Mouse (Mus musculus): ENCODE measurements around the gene Gpr15. TPM values are rescaled to one million over a fixed set of nuclear protein-coding genes. Genes with fewer than 3 reads are reported as not detected.

Gene Gpr15
- total RNA-seq, 2 experiments from 2014 or later: not detected

DNA sequence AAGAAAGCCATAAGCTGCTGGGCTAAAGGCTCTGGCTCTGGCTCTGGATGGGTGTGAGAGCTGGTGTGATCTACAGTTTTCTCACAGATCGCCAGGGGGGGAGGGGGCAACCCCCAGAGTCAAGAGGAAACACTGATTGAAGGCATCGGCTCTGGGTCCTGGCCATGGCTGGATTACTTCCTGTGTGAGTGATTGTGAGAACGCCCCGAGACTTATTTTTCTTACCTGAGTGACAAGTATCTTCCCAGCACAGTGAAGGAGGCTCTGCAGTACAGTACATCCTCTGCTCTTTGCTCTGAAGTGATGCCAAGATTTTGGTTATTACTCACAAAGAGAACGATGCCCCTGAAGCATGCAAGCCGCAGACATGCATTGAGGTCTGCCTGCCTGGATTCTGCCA is 17.1 kb downstream of the Gpr15 start:
- no peak for DNase-seq

DNA sequence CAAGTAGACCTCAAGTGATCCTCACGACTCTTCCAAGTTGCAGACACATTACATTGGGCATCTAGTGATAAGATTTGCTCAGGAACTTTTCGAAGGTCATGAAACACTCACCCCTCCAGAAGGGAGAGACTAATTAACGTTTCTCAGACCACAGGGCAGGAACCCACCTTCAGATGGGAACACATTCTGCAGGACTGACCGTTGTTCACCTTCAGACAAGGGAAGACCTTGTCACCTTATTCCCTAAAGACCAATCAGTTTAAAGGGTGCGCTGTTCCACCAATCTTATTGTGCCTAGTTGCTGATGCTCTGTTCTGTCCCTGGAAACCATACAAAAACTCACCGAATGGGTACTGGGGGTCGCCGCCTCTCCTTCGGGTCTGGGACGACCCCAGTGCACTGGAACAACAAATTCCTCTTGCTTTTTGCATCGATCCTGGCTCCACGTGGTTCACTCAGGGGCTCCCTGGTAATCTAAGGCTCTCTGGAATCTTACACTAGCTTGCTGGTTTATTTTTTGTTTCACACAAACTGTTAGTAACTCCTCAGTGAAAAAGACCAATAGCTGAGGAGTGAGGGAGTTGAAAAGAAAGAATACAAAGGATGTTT is 17.9 kb downstream of the Gpr15 start:
- DNase-seq: no peak

DNA sequence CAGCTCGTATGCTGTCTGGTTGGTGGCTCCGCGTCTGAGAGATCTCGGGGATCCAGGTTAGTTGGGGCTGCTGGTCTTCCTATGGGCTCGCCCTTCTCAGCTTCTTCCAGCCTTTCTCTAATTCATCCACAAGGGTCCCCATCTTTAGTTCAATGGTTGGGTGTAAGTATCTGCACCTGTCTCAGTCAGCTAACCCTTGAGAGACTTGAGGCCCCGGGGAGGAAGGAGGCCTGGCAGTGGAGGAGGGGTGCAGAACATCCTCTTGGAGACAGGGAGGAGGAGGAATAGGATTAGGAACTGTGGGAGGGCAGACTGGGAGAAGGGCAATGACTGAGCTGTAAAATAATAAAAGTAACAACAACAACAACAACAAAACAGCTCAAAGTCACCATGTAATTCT is 18.7 kb downstream of the Gpr15 start:
- DNase-seq: no peak

GRCm38 (mm10) chr16:58697261-58697660 is 21.6 kb downstream of the Gpr15 start:
- no peak for DNase-seq

DNA sequence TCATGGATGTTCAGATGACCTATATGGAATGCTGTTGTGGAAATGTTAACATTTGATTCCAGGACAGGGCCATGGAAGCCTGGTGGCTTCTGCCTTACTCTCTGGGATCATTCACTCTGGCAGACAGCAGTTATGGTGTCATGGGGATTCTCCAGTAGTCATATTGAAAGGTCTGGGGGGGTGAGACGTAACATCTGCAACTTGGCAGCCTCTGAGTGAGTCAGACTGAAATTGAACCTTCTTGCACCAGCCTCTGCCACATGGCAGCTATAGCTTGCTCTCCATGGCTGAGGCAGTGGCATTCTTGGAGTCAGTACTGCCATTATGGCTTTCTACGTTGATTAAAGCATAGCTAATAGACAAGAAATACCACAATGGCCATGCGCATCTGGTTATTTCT is 22.1 kb downstream of the Gpr15 start:
- no peak for DNase-seq

DNA sequence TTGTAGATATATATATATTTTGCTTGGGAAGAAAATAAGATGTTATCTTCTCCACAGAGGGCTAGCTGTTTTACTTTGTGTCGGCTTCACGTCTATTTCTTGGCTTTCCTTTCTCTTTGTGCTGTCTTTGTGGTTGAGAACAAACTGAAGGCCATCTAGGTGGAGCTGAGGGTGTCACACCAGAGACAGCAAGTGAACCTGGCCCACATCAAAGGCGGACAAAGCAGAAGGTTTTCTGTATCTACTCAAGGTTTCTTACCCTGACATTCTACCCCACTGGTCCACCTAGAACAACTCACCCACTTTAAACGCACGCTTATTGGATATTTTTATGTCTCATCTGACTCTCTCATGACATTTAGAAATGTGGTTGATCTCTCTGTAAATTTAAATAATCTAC is 24.8 kb downstream of the Gpr15 start:
- no peak for DNase-seq

- no peak for DNase-seq
Measured at GRCm38 (mm10) chr16:58690322-58690732, 28.5 kb downstream of the Gpr15 start.

GRCm38 (mm10) chr16:58689555-58690169 is 29.2 kb downstream of the Gpr15 start:
- no peak for DNase-seq

- DNase-seq: no peak
Measured at GRCm38 (mm10) chr16:58688534-58688933, 30.3 kb downstream of the Gpr15 start.

GRCm38 (mm10) chr16:58685548-58686537 is 33.0 kb downstream of the Gpr15 start:
- DNase-seq: no peak

DNA sequence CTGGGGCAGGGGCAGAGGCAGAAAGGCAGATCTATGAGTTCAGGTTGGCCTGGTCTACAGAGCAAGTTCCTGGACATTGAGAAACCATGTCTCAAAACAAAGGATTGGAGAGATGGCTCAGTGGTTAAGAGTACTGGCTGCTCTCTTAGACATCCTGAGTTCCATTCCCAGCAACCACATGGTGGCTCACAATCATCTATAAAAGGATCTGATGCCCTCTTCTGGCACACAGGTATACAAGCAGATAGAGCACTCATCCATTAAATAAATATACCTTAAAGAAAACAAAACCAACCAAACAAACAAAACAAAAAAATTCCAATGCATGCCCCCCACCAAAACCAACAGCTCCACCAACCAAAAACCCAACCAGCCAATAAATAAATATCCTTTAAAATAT is 34.3 kb downstream of the Gpr15 start:
- DNase-seq: no peak

DNA sequence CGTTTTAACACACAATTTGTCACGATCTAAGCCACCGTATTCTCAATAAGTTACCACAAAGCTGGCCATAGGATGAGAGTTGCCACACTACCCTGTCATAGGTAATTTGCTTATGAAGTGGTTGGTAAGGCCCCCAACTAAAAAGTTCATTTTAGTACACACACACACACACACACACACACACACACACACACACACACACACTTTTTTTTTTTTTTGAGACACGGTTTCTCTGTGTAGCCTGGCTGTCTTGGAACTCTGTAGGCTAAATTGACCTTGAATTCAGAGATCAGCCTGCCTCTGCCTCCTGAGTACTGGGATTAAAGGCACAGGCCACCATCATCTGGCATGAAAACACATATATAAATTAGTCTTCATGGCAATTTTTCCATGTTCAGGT is 35.0 kb downstream of the Gpr15 start:
- DNase-seq: no peak

DNA sequence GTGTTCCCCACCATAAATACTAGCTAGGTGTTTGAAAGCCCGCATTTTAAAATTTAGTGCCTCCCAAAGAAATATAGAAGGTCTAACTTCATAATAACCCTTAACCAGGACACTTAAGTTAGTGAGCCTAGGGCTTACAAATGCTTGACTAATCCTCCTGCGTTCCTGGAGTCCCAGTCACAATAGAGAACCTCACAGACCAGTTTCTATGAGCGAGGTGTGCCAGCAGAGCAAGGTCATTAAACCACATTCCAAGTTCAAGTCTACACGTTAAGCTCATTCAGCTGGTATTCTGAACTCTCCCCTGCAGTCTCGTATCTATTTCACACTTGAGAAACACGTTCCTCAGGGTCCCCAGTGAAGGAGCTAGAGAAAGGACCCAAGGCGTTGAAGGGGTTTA is 36.0 kb downstream of the Gpr15 start:
- DNase-seq: no peak

GRCm38 (mm10) chr16:58682046-58682445 is 36.8 kb downstream of the Gpr15 start:
- no peak for DNase-seq

DNA sequence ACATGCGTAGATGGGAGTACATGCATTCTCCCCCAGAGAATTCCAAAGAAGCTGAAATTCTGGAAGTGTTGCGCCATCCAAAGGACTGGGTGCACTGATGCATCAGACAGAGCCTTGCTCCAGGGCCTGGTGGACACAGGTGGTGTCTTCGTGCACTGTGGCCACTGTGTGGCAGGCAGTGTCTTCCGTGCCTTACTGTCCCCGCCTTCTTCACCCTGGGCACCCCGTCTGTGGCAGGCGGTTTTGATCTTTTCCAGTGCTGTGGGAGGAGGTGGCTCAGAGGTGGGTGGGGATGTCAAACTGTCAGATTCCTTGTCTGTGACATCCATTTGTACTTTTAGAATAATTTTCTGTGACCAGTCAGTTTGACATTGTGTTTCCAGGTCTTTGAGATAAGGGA is 40.2 kb downstream of the Gpr15 start:
- no peak for DNase-seq

- no peak for DNase-seq
Measured at GRCm38 (mm10) chr16:58677491-58677890, 41.4 kb downstream of the Gpr15 start.

DNA sequence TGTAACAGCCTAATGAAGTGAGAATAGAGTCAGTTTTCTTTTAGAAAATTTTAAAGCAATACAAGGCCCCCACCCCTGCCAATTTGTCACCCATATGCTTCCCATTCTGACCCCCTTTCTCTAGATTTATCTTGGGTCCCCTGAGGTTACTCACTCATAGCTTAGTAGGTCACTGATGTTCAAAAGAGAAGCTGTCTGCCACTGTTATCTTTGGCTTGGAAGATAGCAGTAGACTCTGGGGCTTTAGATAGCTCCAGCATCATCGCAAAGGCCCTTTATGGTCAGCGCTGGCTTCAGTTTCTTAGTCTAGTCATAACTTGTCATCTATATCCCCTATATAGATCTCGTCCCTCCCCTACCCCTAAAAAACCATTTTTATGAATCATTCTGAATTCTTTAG is 42.2 kb downstream of the Gpr15 start:
- DNase-seq: no peak

DNA sequence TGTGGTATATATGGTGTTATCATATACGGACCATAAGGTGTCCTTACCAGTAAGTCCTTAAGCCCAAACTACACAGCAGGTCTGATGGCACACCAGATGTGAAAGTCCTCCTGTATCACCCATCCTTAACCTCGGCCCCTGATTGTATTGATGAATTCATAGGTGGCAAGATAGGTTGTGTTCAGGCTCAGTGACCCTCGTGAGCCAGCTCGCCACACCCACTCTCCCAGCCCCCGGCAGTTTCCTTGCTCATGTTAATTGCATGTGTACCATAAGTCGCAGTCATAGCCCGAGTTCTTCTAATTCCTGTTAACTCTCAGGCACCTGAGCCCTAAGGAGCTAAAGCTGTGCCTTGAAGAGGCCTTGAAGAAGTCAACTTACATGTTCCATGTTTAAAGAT is 42.7 kb downstream of the Gpr15 start:
- DNase-seq: no peak

DNA sequence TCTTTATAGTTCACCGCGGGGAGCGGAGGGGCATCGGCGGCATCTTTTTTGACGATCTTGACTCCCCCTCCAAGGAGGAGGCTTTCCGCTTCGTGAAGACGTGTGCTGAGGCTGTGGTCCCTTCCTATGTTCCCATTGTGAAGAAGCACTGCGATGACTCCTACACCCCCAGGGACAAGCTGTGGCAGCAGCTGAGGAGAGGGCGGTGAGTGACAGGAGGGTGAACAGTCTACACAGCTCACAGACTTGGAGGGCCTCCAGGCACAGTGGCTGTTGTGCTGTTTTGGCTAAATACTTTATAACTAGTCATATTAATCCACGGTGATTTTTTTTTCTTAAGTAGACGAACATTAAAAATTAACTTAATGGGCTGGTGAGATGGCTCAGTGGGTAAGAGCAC is 43.6 kb downstream of the Gpr15 start:
- DNase-seq: no peak

DNA sequence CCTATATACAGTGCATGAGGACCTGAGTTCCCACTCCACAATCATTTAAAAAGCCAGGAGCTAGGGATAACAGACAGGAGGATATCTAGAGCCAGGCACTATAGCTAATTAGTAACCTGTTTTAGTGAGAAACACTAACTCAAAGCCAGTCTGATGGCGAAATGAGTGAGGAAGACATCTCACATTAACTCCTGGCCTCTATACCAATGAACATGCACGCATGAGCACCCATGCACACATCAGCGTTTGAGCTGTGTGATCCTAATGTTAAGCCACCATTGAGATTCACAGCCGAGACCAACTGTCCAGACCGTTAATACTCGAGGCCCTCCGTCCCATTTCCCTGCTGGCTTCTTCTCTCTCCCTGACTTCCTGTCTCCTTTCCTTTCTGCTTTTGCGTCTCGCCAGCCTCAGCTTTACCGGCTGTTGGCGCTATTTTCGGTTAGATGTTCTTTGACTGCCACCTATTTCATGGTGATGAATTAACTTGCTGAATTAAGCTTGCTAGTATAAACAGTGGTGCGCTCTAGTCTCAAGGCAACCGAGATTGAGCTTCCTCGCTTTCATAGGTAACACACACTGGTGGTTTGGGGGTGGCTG is 45.0 kb downstream of the Gpr15 start:
- no peak for DNase-seq

GRCm38 (mm10) chr16:58672396-58672795 is 46.5 kb downstream of the Gpr15 start:
- DNase-seq: no peak

DNA sequence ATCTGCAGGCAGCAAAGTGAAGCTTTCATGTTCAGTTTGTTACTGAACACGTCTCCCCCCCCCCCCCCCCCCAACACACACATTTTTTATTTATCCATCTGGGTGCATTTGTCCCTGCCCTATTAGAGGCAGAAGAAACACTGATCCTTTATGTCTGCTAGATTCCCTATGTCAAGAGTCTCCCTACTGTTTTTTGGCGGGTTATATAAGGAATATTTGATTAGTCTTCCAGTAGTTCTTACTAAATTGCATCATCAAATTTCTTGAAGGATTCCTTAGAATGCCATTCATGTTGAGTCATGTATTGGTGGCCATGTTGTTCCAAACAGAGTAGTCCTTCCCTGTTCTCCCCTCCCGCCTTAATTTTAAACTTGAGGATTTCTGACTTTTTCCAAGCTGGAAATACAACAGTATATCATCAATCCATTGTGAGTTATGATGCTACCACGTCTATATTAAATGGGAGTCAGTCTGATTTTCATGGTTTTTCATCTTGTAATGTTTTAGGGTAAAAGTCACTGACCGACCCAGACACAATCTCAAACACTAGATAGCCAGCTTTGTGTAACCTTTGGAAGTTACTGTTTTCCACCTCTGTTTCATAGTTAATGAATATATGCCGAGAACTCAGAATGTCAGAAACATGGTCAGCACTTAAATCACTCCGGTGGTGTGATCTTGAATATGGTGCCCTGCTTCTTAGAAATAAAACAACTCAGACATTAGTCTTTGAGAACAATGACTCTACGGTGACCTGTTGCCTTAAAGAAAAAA is 47.5 kb downstream of the Gpr15 start:
- DNase-seq: no peak

Data from gastrocnemius, postnatal 10 days (tissue).